Mouse (Mus musculus) liver, adult (tissue): ENCODE results near the gene Mypop.

Experiments
- GATA4 ChIP-seq: IDR thresholded peaks from 2 replicates; pipeline ENCODE4 v1.6.1; 2014; ENCODE audit warnings: mild to moderate bottlenecking, low read length; ENCODE audit not compliant: insufficient replicate concordance

Gene Mypop

DNA sequence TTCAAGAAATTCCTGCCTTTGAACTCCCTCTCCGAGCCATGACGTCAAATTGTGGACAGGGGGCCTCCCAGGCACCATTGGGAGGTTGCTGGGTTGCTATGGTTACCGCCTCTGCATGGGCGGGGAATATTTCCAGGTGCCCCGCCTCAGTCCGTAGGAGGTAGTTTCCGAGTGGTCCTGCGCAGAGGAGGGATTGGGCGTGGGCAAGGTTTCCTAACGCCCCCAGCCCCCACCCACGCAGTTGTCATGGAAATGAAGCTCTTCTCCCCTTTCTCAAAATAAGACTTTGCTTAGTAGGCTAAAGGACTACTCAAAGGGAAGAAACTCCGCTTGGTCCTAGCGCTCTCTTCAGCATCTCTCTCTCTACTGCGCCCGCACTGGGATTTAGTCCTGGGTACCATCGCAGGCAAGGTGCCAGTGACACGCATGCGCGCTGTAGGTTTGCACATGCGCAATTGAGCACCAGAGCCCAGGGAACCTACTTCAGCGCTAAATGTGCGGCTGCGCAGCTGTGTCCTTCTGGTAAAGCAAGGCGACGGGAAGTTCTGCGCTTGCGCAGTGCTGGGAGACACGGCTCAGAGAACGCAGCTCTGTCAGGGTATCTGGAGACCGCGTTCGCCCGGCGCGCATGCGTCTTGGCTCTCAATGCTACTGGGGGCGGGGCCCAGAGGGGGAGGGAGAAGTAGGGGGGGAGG lies at the start of gene Mypop:
Gene Mypop, plus strand, starts transcription at position 645 of the 695 bp plus-strand sequence.
- no peak for TF ChIP-seq GATA4

- no peak for TF ChIP-seq GATA4
These were observed 48.7 kb upstream of the Mypop start for GRCm38 (mm10) chr7:18942376-18942775.

- TF ChIP-seq GATA4 = no peak
These were observed 48.2 kb upstream of the Mypop start for GRCm38 (mm10) chr7:18942815-18943214.

GRCm38 (mm10) chr7:18948151-18948550 lies 42.9 kb upstream of the Mypop start:
- peak; percentile 26; the same call in 1 of the 2 replicates for TF ChIP-seq GATA4

- TF ChIP-seq GATA4 = no peak
These were observed 41.1 kb upstream of the Mypop start for GRCm38 (mm10) chr7:18949781-18950522.

GRCm38 (mm10) chr7:18950523-18951315 lies 40.3 kb upstream of the Mypop start:
- TF ChIP-seq GATA4 = no peak

DNA sequence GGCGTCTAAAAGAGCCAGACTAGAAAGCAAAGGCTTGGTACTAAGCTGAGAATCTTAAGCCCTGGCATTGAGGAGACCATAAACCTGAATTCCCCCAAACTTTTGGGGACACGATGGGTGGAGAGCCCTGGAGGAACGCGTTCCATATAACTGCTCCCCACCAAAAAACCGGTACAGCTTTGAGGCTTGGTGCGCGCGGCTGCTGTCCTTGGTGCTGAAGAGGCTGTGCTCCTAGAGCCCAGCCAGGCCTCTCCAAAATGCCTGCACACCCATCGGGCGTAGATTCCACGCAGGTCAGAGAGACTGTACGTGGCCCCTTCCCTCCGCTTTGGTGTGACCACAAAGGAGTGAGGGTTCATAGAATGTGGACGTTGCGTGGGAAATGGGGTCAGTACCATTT lies 39.6 kb upstream of the Mypop start:
- TF ChIP-seq GATA4 = no peak

- TF ChIP-seq GATA4 = no peak
These were observed 33.3 kb upstream of the Mypop start for GRCm38 (mm10) chr7:18957569-18958383.

- no peak for TF ChIP-seq GATA4
These were observed 32.7 kb upstream of the Mypop start for GRCm38 (mm10) chr7:18958384-18958766.

- TF ChIP-seq GATA4 = peak; percentile 73; the same call in 1 of the 2 replicates
These were observed 31.6 kb upstream of the Mypop start for GRCm38 (mm10) chr7:18959446-18959845.

GRCm38 (mm10) chr7:18962171-18962792 lies 28.8 kb upstream of the Mypop start:
- TF ChIP-seq GATA4 = no peak

DNA sequence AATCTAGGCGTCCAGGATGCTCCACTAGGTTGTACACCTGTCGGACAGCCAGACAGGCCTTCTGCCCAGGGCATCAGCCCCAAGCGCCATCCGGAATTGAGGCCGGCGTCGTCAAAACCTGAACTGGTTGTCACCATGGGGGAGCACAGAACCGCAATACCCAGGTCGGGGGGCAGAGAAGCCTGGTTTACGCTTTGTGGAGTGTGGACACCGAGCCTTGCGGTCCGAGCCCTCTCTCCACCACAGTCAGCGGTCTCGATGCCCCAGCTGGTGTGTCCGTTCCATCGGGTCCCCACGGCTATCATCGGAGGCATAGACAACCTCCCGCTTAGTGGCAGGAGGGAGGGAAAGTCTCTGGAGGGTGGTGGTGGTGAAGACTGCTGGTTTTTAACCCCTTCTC lies 28.2 kb upstream of the Mypop start:
- no peak for TF ChIP-seq GATA4

DNA sequence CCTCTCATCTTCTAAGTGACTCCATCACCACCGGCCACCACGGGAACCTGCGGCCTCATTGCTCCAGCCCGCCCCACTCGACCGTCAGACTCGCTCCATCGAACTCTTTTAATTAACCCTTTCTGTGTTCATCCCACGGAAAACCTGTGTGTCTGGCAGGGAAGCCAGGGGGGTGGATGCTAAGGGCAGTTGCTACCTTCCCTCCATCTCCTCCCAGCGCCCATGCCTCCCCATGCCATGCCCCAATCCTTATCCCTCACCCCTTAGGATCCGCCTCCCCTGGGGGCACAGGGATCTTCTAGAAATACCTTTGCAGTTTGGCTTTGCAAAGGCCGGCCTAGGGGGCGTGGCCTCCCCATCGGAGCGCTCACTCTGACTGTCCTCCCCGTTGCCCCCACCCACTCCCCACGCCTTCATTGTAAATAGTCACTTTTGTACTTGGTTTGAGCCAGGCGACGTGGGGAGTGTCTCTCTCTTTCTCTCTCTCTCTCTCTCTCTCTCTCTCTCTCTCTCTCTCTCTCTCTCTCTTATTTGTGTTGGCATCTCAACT lies 27.7 kb upstream of the Mypop start:
- TF ChIP-seq GATA4 = no peak

GRCm38 (mm10) chr7:18965312-18965711 lies 25.7 kb upstream of the Mypop start:
- TF ChIP-seq GATA4 = no peak

DNA sequence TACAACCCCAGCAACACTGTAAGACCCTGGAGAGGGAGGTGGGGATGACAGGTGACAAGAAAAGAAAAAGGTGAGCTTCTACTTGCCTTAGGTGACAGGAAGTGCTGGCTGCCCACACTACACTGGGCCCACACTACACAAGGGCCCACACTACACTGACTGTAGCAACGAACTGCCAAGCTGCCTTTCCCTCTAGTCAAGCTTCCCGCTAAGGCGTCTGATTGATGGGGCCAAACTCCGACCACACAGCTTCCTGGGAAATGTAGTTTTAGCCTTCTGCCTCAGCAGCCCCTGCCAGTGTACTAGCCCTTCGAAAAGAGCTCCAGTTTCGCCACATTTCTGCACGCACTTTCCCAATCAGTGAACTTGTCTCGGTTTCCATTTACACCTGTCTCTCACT lies 23.4 kb upstream of the Mypop start:
- TF ChIP-seq GATA4 = no peak

DNA sequence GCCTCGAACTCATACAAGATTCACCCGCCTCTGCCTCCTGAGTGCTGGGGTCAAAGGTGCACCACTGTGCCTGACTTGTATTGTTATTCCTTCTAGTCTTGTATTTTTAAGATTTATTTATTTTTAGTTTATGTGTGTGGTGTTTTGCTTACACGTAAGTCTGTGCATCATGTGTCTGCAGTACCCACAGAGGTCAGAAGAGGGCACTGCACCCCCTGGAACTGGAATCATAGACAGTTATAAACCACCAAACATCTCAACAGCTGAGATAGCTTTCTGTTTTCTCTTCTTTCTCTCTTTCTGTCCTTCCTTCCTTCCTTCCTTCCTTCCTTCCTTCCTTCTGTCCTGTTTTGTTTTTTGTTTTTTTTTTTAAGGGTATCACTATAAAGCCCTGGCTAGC lies 20.1 kb upstream of the Mypop start:
- TF ChIP-seq GATA4 = no peak
